Mouse (Mus musculus) CH12.LX (cell line): ENCODE data around the gene Gm21970. TPM values are rescaled to one million over a fixed set of nuclear protein-coding genes. Genes with fewer than 3 reads are reported as not detected.

Source experiments
- DNase-seq: peaks from one replicate; pipeline ENCODE4 v3.0.0-alpha.2; 2013; ENCODE audit errors: extremely low read depth
- H3K27ac ChIP-seq: 2 replicates; pipeline ENCODE4 v1.5.1; 2012; ENCODE audit warnings: low read depth, mild to moderate bottlenecking, control low read depth, moderate library complexity; ENCODE audit not compliant: insufficient read depth
- H3K27me3 ChIP-seq: replicated peaks from 2 replicates; pipeline ENCODE3; 2012; ENCODE audit warnings: inconsistent platforms
- H3K36me3 ChIP-seq, 2 experiments: replicated peaks in 1 of 2; 2 replicates each; pipeline versions ENCODE3 to v1.6.1; 2012; ENCODE audit warnings: inconsistent platforms in 1 of 2, low read length in 1 of 2, mild to moderate bottlenecking in 1 of 2, mixed read lengths in 1 of 2, moderate library complexity in 1 of 2; ENCODE audit not compliant: control insufficient read depth in 1 of 2, insufficient read depth in 1 of 2
- H3K4me1 ChIP-seq, 2 experiments: 2 replicates each; pipeline ENCODE4 v1.6.1; 2012; ENCODE audit warnings: inconsistent platforms in 1 of 2, moderate library complexity in 1 of 2; ENCODE audit not compliant: insufficient read depth in 2 of 2, control insufficient read depth in 1 of 2
- H3K4me2 ChIP-seq: 2 replicates; pipeline ENCODE4 v1.6.1; 2012; ENCODE audit warnings: low read depth, mild to moderate bottlenecking, control low read depth; ENCODE audit not compliant: poor library complexity, insufficient read depth, severe bottlenecking
- H3K4me3 ChIP-seq, 3 experiments: fragments of 150-350 bp in 1 of 3; sonication (generic) in 1 of 3; replicated peaks in 1 of 3; 2 replicates each; pipeline versions ENCODE3 to v1.5.1; 2011 to 2012; ENCODE audit warnings: low read depth in 2 of 3, low read length in 2 of 3, mild to moderate bottlenecking in 2 of 3, moderate library complexity in 2 of 3, control low read depth in 1 of 3, improper control_type of control experiment in 1 of 3, inconsistent platforms in 1 of 3, mixed read lengths in 1 of 3; ENCODE audit not compliant: poor library complexity in 1 of 3
- H3K79me2 ChIP-seq: replicated peaks from 2 replicates; pipeline ENCODE4 v1.6.1; 2012; ENCODE audit warnings: mild to moderate bottlenecking, moderate library complexity; ENCODE audit not compliant: control insufficient read depth, poor library complexity, insufficient read depth, severe bottlenecking; ENCODE audit errors: extremely low read depth
- H3K9ac ChIP-seq: 2 replicates; pipeline ENCODE4 v1.6.1; 2012; ENCODE audit warnings: low read depth, mild to moderate bottlenecking, control low read depth, moderate library complexity; ENCODE audit not compliant: insufficient read depth
- H3K9me3 ChIP-seq: replicated peaks from 2 replicates; pipeline ENCODE3; 2012; ENCODE audit warnings: low read length, inconsistent platforms, mixed read lengths
- BHLHE40 ChIP-seq: IDR thresholded peaks from 2 replicates; pipeline ENCODE4 v1.6.1; 2011; ENCODE audit warnings: mild to moderate bottlenecking, low read depth, low read length, improper control_type of control experiment
- CHD2 ChIP-seq: IDR thresholded peaks from 2 replicates; pipeline ENCODE4 v1.6.1; 2011; ENCODE audit warnings: low read length, improper control_type of control experiment
- CTCF ChIP-seq, 2 experiments: IDR thresholded peaks in 1 of 2; conservative IDR thresholded peaks in 1 of 2; 2 replicates each; pipeline ENCODE4 v1.5.1; 2011 to 2012; ENCODE audit warnings: low read depth in 2 of 2, low read length in 2 of 2, improper control_type of control experiment in 1 of 2, inconsistent platforms in 1 of 2, mild to moderate bottlenecking in 1 of 2, moderate library complexity in 1 of 2
- ELF1 ChIP-seq: IDR thresholded peaks from 2 replicates; pipeline ENCODE4 v1.6.1; 2014; ENCODE audit warnings: low read depth, mild to moderate bottlenecking, inconsistent platforms, low read length, improper control_type of control experiment
- GABPA ChIP-seq: IDR thresholded peaks from 2 replicates; pipeline ENCODE4 v1.6.1; 2012; ENCODE audit warnings: low read depth, low read length, improper control_type of control experiment, inconsistent platforms; ENCODE audit not compliant: insufficient replicate concordance
- HCFC1 ChIP-seq: IDR thresholded peaks from 2 replicates; pipeline ENCODE4 v1.6.1; 2012; ENCODE audit warnings: low read depth, mild to moderate bottlenecking, inconsistent platforms, low read length, improper control_type of control experiment
- JUN ChIP-seq: IDR thresholded peaks from 2 replicates; pipeline ENCODE4 v1.6.1; 2011; ENCODE audit warnings: low read depth, mild to moderate bottlenecking, low read length, improper control_type of control experiment, moderate library complexity; ENCODE audit not compliant: insufficient read depth
- JUND ChIP-seq: conservative IDR thresholded peaks from 2 replicates; pipeline ENCODE4 v1.6.1; 2011; ENCODE audit warnings: low read depth, low read length, improper control_type of control experiment
- MAX ChIP-seq: IDR thresholded peaks from 2 replicates; pipeline ENCODE4 v1.6.1; 2011; ENCODE audit warnings: low read length, improper control_type of control experiment
- MXI1 ChIP-seq: IDR thresholded peaks from 2 replicates; pipeline ENCODE4 v1.6.1; 2011; ENCODE audit warnings: mild to moderate bottlenecking, low read depth, low read length, improper control_type of control experiment
- MYC ChIP-seq: IDR thresholded peaks from 2 replicates; pipeline ENCODE4 v1.6.1; 2011; ENCODE audit warnings: low read depth, mild to moderate bottlenecking, improper control_type of control experiment, low read length
- NRF1 ChIP-seq: IDR thresholded peaks from 2 replicates; pipeline ENCODE4 v1.6.1; 2014; ENCODE audit warnings: low read depth, mild to moderate bottlenecking, inconsistent platforms, low read length, improper control_type of control experiment, moderate library complexity
- POLR2AphosphoS2 ChIP-seq: IDR thresholded peaks from 2 replicates; pipeline ENCODE4 v1.6.1; 2011; ENCODE audit warnings: low read depth, low read length, improper control_type of control experiment
- RAD21 ChIP-seq: IDR thresholded peaks from 2 replicates; pipeline ENCODE4 v1.6.1; 2011; ENCODE audit warnings: low read depth, mild to moderate bottlenecking, low read length, improper control_type of control experiment, moderate library complexity
- TCF12 ChIP-seq: IDR thresholded peaks from 2 replicates; pipeline ENCODE4 v1.6.1; 2014; ENCODE audit warnings: low read depth, mild to moderate bottlenecking, inconsistent platforms, low read length, improper control_type of control experiment
- USF1 ChIP-seq: IDR thresholded peaks from 2 replicates; pipeline ENCODE4 v1.6.1; 2014; ENCODE audit warnings: low read depth, mild to moderate bottlenecking, inconsistent platforms, low read length, improper control_type of control experiment
- USF2 ChIP-seq: conservative IDR thresholded peaks from 2 replicates; pipeline ENCODE4 v1.6.1; 2011; ENCODE audit warnings: low read depth, low read length, improper control_type of control experiment
- ZNF384 ChIP-seq: IDR thresholded peaks from 2 replicates; pipeline ENCODE4 v1.6.1; 2012; ENCODE audit warnings: low read depth, low read length, improper control_type of control experiment, inconsistent platforms
- dilution Hi-C: fragments of 300-500 bp; cut with MboI; formaldehyde crosslinking; loops from 2 replicates; pipeline ENCODE4 v1.14.3; 2020; ENCODE audit warnings: low sequenced_read_pairs; ENCODE audit not compliant: extremely low pct_unique_long_range_greater_than_20kb, extremely low pct_ligation_motif_present
- in situ Hi-C: fragments of 300-500 bp; cut with MboI; formaldehyde crosslinking; loops from 3 replicates; pipeline ENCODE4 v1.14.3; 2019; ENCODE audit warnings: low sequenced_read_pairs, low pct_ligation_motif_present, low pct_unique_long_range_greater_than_20kb, mixed read lengths
- polyA plus RNA-seq: library from polyadenylated mRNA; unstranded; fragments of >175 nt; gene quantifications from 2 replicates; pipeline ENCODE4 v1.2.1, GENCODE M21; 2012; ENCODE audit warnings: low read depth; ENCODE audit not compliant: insufficient read length
- total RNA-seq, 2 experiments: library from RNA; depleted of rRNA; stranded (reverse); fragments of 300-350 nt in 1 of 2; fragments of >200 nt in 1 of 2; gene quantifications; 2 replicates each; pipeline ENCODE4 v1.2.3; 2012 to 2014

Gene Gm21970
- total and polyA plus RNA-seq, 3 experiments: not detected

- in situ Hi-C loops (no loop called here), dilution Hi-C loops (no loop called here)
- H3K36me3 ChIP-seq: peaks cover 28 to 90% of the 10 kb centered on the region in 2 experiments
- no peak overlapping the region for H3K4me3 ChIP-seq
- no peak overlapping the region for H3K4me2 ChIP-seq
- H3K27me3 ChIP-seq: no peaks in the 10 kb centered on the region
- peaks cover 3% of the 10 kb centered on the region for H3K9me3 ChIP-seq
- no peak for DNase-seq
- TF ChIP-seq MAX: no peak
- TF ChIP-seq RAD21: no peak
- TF ChIP-seq GABPA: no peak
- no peak for TF ChIP-seq USF2
- no peak for TF ChIP-seq CTCF (conservative IDR thresholded peaks at IDR 0.05 in 1 of 2, IDR thresholded peaks at IDR 0.05 in 1 of 2; ENCODE audit: low read depth in 2 of 2, low read length in 2 of 2)
- TF ChIP-seq NRF1: no peak
- TF ChIP-seq BHLHE40: no peak
- TF ChIP-seq MYC: no peak
- TF ChIP-seq HCFC1: no peak
- no peak for TF ChIP-seq ELF1
- no peak for TF ChIP-seq USF1
- TF ChIP-seq CHD2: no peak
- TF ChIP-seq JUN: no peak
- TF ChIP-seq POLR2AphosphoS2: no peak
- no peak for TF ChIP-seq TCF12
- TF ChIP-seq MXI1: no peak
- TF ChIP-seq JUND: no peak
- no peak for TF ChIP-seq ZNF384
- peaks cover 3 to 26% of the 10 kb centered on the region in 2 experiments for H3K4me1 ChIP-seq
- no peak overlapping the region for H3K9ac ChIP-seq
- H3K27ac ChIP-seq: no peak overlapping the region
- no peaks in the 10 kb centered on the region for H3K79me2 ChIP-seq
Measured at GRCm38 (mm10) chr16:91381606-91382005, 9.9 kb upstream of the Gm21970 start.

- no peaks in the 10 kb centered on the region for H3K27me3 ChIP-seq
- TF ChIP-seq CTCF (conservative IDR thresholded peaks at IDR 0.05 in 1 of 2, IDR thresholded peaks at IDR 0.05 in 1 of 2; ENCODE audit: low read depth in 2 of 2, low read length in 2 of 2) (no peak), MAX (no peak)
- TF ChIP-seq, all 38 proteins: peak for 0
- Histone ChIP-seq H3K79me2 (no peaks in the 10 kb centered on the region), H3K9ac (no peak overlapping the region), H3K4me2 (no peak overlapping the region), H3K4me1 (peaks cover 3 to 31% of the 10 kb centered on the region in 2 experiments), H3K9me3 (no peaks in the 10 kb centered on the region), H3K4me3 (no peak overlapping the region), H3K27ac (no peak overlapping the region), H3K36me3 (peaks cover 32 to 91% of the 10 kb centered on the region in 2 experiments)
- DNase-seq: no peak
- in situ Hi-C loops (no loop called here), dilution Hi-C loops (no loop called here)
Measured at GRCm38 (mm10) chr16:91382261-91382790, 9.2 kb upstream of the Gm21970 start.
